Mouse (Mus musculus): Measurements from ENCODE around the gene Cisd1. TPM values are rescaled to one million over a fixed set of nuclear protein-coding genes. Genes with fewer than 3 reads are reported as not detected.

Cisd1 gene
- polyA plus RNA-seq, 1 experiment from 2014 or later, result 88.0 TPM

DNA sequence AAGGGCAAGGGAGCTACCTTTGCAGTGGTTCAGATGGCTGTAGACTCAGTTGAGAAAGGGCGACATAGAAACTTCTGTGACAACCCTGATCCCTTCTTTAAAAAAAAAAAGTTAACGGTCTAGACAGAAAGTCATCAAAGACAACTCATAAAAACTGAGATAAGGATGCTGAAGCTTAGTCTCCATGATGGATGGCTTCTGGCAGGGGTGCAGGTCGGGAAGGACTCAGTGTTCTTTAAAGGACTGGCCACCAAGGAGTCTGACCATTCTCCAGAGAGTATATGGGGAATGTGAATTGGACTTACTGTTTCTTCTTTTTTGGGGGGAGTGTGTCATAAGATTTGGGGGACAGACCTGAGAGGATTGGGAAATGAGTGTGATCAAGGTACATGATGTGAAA, 30.2 kb downstream of the Cisd1 start:
- Histone ChIP-seq H3K4me1 (no peaks in the 10 kb centered on the region), H3K27me3 (no peaks in the 10 kb centered on the region), H3K9ac (no peak overlapping the region), H3K4me2 (replicated peaks) (no peak overlapping the region), H3K36me3 (no peaks in the 10 kb centered on the region), H3K9me3 (no peaks in the 10 kb centered on the region), H3K27ac (no peak overlapping the region), H3K4me3 (no peak overlapping the region)
- WGBS, result 58% methylated on average over 3 of the region's 3 CpGs
- no peak for ATAC-seq (ENCODE audit: low FRiP score, low read depth)

DNA sequence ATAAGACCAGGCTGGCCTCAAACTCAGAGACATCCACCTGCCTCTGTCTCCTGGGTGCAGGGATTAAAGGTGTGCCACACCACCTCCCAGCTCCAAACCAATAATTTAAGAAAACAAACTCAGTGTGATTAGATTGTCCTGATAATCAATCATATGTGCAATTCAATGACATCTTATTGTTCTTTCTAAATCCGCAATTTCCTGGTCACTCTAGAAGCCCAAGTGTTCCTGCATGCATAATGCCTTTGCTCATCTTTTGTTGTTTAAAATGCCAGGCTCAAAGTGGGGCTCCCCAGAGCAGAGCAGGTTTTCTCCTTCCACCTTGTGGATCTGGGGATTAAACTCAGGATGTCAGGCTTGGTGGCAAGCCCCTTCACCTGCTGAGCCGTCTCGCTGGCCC, 34.5 kb downstream of the Cisd1 start:
- no peak for ATAC-seq (ENCODE audit: low FRiP score, low read depth)

DNA sequence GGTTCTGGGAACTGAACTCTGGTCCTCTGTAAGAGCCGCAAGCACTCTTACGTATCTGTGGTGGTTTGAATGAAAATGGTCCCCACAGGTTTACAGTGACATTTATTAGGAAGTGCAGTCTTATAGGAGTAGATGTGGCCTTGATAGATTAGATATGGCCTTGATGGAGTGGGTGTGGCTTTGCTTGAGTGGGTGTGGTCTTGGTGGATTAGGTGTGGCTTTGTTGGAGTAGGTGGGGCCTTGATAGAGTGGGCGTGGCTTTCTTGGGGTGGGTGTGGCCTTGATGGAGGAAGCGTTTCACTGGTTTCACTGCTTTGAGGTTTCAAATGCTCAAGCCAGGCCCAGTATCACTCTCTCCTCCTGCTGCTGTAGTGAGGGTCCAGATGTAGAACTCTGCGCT, 36.6 kb downstream of the Cisd1 start:
- Histone ChIP-seq H3K4me2 (replicated peaks) (no peak overlapping the region), H3K9ac (no peak overlapping the region), H3K36me3 (no peaks in the 10 kb centered on the region), H3K4me1 (no peaks in the 10 kb centered on the region; the same call in 1 of the 2 replicates), H3K9me3 (no peaks in the 10 kb centered on the region), H3K4me3 (no peak overlapping the region), H3K27me3 (no peaks in the 10 kb centered on the region), H3K27ac (no peak overlapping the region)
- no peak; the same call in 1 of the 2 replicates for ATAC-seq (ENCODE audit: low FRiP score, low read depth)
- 90% methylated on average over 5 of the region's 5 CpGs for WGBS

More for the DNA sequence above, 34.5 kb downstream of the Cisd1 start:
- Histone ChIP-seq H3K4me3 (no peak overlapping the region), H3K4me1 (no peaks in the 10 kb centered on the region; the same call in 1 of the 2 replicates), H3K36me3 (no peaks in the 10 kb centered on the region), H3K27ac (no peak overlapping the region), H3K27me3 (no peaks in the 10 kb centered on the region), H3K4me2 (replicated peaks) (no peak overlapping the region), H3K9ac (no peak overlapping the region), H3K9me3 (no peaks in the 10 kb centered on the region)
- 80% methylated on average over 3 of the region's 3 CpGs for WGBS

DNA sequence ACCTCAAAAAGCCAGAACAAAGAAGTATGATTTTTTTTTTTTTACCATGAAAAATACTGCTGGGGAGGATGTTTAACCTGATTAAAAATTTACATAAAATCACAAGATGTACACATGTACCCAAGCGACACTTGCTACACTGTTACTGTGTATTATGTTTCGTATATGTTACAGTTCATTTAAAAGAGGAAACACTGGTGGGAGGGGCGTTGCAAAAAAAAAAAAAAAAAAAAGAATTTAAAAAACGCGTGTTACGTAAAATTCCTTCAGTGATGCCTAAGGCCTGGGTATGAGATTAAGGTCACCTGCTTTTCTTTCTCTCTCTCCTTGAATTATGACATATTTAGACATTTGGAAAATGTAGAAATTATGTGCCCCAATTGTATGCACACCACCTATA, 38.0 kb downstream of the Cisd1 start:
- H3K4me2 ChIP-seq (replicated peaks), result no peak overlapping the region
- no peak overlapping the region for H3K9ac ChIP-seq
- H3K4me1 ChIP-seq, result no peaks in the 10 kb centered on the region; the same call in 1 of the 2 replicates
- H3K36me3 ChIP-seq, result no peaks in the 10 kb centered on the region
- WGBS, result 64% methylated on average over 6 of the region's 6 CpGs
- ATAC-seq (ENCODE audit: low FRiP score, low read depth), result no peak
- no peaks in the 10 kb centered on the region for H3K27me3 ChIP-seq
- H3K27ac ChIP-seq, result no peak overlapping the region
- no peaks in the 10 kb centered on the region for H3K9me3 ChIP-seq
- no peak overlapping the region for H3K4me3 ChIP-seq

DNA sequence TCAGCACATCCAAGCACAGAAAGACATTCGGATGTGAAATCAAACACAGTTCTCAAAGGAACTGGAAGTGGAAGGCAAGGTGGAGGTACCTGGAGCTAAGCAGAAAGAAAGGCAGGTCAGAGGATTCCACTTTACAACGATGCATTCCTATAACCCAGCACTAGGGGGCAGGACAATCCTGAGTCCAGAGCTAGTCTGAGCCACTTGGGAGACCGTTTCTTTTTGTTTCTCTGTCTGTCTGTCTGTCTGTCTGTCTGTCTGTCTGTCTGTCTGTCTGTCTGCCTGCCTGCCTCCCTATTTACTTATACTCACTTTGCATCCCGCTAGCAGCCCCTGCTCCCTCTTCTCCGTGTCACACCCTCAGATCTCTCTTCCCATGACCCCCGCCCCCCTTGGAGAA, 38.6 kb downstream of the Cisd1 start:
- no peak overlapping the region for H3K9ac ChIP-seq
- ATAC-seq (ENCODE audit: low FRiP score, low read depth), result no peak
- no peak overlapping the region for H3K4me3 ChIP-seq
- H3K4me1 ChIP-seq, result no peaks in the 10 kb centered on the region; the same call in 1 of the 2 replicates
- 21% methylated on average over 6 of the region's 6 CpGs for WGBS
- no peaks in the 10 kb centered on the region for H3K9me3 ChIP-seq
- peak overlapping the region; percentile 49 for H3K4me2 ChIP-seq (replicated peaks)
- H3K27me3 ChIP-seq, result no peaks in the 10 kb centered on the region
- H3K36me3 ChIP-seq, result no peaks in the 10 kb centered on the region
- no peak overlapping the region for H3K27ac ChIP-seq

DNA sequence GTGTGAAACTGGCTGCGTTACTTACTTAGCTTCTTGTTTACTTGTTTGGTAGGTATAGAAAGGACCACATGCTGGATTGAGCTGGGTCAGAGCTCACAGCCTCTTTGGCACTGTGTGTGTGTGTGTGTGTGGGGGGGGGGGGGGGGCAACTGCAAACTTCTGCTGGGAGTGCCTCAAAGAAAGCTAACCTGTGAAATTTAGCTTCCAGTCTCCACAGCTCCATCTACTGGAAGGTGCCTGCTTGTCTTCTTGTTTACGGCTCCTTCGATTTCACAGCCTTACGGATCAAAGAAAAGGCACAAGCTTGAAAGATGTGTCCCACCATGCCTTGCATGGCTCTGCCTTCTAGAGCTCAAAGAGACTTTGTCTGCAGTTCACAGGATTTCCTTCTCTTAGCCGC, 42.3 kb downstream of the Cisd1 start:
- no peaks in the 10 kb centered on the region; the same call in 1 of the 2 replicates for H3K4me1 ChIP-seq

DNA sequence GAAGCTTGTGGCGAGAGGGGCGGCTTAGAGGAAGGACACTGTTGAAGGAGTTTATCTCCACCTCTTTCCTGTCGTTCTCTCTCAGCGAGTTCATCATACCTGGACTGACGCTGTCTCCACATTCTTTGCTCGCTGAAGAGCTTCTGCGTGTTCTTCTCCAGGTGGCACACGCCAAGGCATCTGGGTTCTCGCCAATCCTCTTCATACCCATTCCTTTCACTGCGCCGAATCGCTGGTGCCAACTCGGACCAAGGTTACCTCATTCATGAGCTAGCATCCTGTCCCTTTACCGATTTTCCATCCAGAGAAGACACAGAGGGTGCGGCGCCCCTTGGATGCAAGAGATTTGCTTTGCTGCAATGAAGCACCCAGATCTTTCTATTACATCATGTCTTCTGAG, 44.6 kb downstream of the Cisd1 start:
- no peaks in the 10 kb centered on the region for H3K4me1 ChIP-seq
- H3K4me3 ChIP-seq, result no peak overlapping the region
- no peak overlapping the region for H3K4me2 ChIP-seq (replicated peaks)
- H3K9ac ChIP-seq, result no peak overlapping the region
- H3K27ac ChIP-seq, result no peak overlapping the region
- no peaks in the 10 kb centered on the region for H3K36me3 ChIP-seq
- ATAC-seq (ENCODE audit: low FRiP score, low read depth), result no peak
- no peaks in the 10 kb centered on the region for H3K9me3 ChIP-seq
- H3K27me3 ChIP-seq, result 0 out of 2 replicates have a peak, but pooled peaks cover 4% of the 10 kb centered on the region
- 70% methylated on average over 16 of the region's 16 CpGs for WGBS

More for the DNA sequence above, 42.3 kb downstream of the Cisd1 start:
- H3K9ac ChIP-seq, result no peak overlapping the region
- H3K36me3 ChIP-seq, result no peaks in the 10 kb centered on the region
- no peaks in the 10 kb centered on the region for H3K9me3 ChIP-seq
- WGBS, result 15% methylated on average over 5 of the region's 5 CpGs
- H3K27ac ChIP-seq, result no peak overlapping the region
- H3K4me3 ChIP-seq, result no peak overlapping the region
- ATAC-seq (ENCODE audit: low FRiP score, low read depth), result no peak
- H3K4me2 ChIP-seq (replicated peaks), result no peak overlapping the region; the same call in 1 of the 2 replicates
- 0 out of 2 replicates have a peak, but pooled peaks cover 4% of the 10 kb centered on the region for H3K27me3 ChIP-seq

DNA sequence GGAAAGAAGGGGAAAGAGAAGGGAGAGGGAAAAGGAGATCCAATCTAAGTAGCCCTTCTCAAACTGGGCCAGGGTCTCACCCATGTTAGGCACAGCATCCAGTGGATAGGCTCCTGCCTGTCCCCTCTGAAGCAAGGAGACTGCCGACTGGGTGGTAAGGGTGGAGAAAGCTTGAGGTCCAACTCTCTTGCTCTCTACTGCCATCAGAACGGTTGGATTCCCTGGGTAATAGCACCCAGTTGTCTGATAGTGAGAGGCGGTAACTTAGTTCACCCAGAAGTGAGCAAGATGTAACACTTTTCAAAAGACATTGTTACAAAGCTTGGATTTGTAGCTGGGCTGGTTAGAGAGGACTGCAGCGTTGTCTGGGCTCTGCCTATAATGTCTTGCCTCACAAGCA, 51.5 kb downstream of the Cisd1 start:
- Histone ChIP-seq H3K36me3 (no peaks in the 10 kb centered on the region), H3K4me1 (peaks cover 11% of the 10 kb centered on the region), H3K9me3 (no peaks in the 10 kb centered on the region), H3K27ac (no peak overlapping the region), H3K27me3 (no peaks in the 10 kb centered on the region), H3K9ac (no peak overlapping the region), H3K4me3 (no peak overlapping the region), H3K4me2 (replicated peaks) (no peak overlapping the region)
- 54% methylated on average over 4 of the region's 4 CpGs for WGBS
- ATAC-seq (ENCODE audit: low FRiP score, low read depth), result no peak

DNA sequence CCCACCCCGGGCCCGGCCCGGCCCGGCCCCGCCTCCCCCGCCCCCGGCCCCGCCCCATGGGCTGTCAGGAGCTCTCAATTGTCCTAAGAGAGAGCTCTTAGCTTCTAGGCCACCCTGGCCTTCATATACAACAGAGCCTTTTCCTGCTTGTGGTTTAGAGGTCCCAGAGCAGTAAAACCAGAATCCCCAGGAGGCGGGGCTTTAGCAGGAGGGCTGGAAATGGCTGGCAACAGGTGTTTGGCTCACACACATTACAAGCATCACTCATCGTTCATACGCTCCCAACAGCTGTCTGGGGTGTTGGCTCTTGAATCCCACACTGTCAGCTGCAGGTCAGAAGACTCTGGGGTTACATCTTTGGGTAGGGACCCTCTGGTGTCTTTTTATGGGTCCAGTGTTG, 52.5 kb downstream of the Cisd1 start:
- Histone ChIP-seq H3K27me3 (no peaks in the 10 kb centered on the region; the same call in 1 of the 2 replicates), H3K27ac (no peak overlapping the region), H3K9me3 (no peaks in the 10 kb centered on the region), H3K9ac (no peak overlapping the region), H3K4me1 (peaks cover 11% of the 10 kb centered on the region), H3K4me2 (replicated peaks) (peak overlapping the region; percentile 43), H3K4me3 (no peak overlapping the region; the same call in 1 of the 2 replicates), H3K36me3 (no peaks in the 10 kb centered on the region)
- peak; percentile 85 for ATAC-seq (ENCODE audit: low FRiP score, low read depth)
- 6% methylated on average over 8 of the region's 11 CpGs for WGBS

DNA sequence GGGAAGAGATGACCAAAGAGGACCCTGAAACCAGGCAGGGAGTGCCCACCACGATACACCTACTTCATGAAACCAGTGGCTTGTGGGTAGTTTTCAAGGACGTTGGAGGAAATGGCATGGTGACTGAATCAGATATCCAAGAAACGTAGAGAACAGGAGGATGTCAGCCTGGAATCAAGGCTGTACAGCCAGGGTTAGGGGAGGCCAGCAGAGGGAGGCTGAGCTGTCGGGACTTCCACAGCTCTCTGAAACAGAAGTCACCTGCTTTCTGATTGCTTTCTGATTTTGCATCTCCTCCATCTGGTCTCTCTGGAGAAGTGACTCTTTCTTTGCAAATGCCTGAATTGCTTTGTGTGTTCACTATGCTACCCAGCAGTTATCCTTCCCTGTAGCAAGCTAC, 53.0 kb downstream of the Cisd1 start:
- peak; percentile 45 for ATAC-seq (ENCODE audit: low FRiP score, low read depth)
- H3K9me3 ChIP-seq, result no peaks in the 10 kb centered on the region
- no peaks in the 10 kb centered on the region for H3K36me3 ChIP-seq
- no peaks in the 10 kb centered on the region; the same call in 1 of the 2 replicates for H3K27me3 ChIP-seq
- H3K4me1 ChIP-seq, result peaks cover 11% of the 10 kb centered on the region
- H3K9ac ChIP-seq, result no peak overlapping the region
- no peak overlapping the region for H3K27ac ChIP-seq
- H3K4me3 ChIP-seq, result no peak overlapping the region; the same call in 1 of the 2 replicates
- 14% methylated on average over 4 of the region's 4 CpGs for WGBS
- peak overlapping the region; percentile 43 for H3K4me2 ChIP-seq (replicated peaks)

DNA sequence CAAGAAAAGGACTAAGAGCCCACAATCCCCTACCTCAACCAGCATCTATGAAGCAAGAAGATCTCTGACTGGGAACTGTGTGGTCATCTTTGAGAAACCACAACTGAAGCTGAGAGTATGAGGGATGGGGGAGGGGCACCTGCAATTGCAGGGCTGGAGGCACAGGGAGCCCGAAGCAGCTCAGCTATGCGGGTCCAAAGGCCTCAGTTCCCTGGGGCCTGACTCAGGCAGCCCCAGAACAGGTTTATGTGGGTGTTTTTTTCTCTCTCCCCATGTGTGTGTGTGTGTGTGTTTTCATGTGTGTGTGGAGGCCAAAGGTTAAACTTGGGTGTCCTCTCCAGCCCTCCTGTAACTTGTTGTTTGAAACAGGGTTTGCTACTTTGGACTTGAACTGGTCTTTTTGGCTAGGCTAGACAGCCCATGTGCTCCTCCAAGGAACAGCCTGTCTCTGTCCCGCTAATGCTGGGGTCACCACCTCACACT, 53.5 kb downstream of the Cisd1 start:
- peaks cover 1% of the 10 kb centered on the region; the same call in 1 of the 2 replicates for H3K27me3 ChIP-seq
- H3K4me1 ChIP-seq, result peaks cover 11% of the 10 kb centered on the region
- no peak overlapping the region for H3K9ac ChIP-seq
- H3K27ac ChIP-seq, result no peak overlapping the region
- no peak overlapping the region for H3K4me2 ChIP-seq (replicated peaks)
- ATAC-seq (ENCODE audit: low FRiP score, low read depth), result no peak
- H3K4me3 ChIP-seq, result no peak overlapping the region
- 20% methylated on average over 3 of the region's 3 CpGs for WGBS
- H3K36me3 ChIP-seq, result no peaks in the 10 kb centered on the region
- H3K9me3 ChIP-seq, result no peaks in the 10 kb centered on the region

DNA sequence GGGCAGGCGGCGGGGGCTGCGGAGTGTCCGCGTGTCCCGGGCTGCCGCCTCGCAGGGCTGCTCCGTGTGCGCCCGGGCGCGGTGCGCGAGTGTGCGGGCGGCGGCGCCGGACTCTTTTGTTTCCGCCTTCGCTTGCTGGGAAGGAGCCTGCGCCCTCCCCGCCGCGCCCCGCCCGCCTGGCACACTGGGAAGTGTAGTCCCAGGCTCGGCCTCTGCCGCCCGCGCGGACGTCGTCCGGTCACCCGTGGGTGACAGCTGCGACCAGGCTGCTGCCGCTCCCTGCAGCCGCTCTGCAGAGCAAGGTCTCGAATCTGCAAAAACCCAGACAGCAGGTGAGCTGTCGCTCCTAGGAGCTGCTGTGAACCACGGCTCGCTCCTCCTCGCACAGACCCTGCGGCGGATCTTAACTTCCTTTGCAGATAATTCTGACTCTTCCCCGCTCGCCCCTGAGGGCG, 59.6 kb downstream of the Cisd1 start, which contains the start of gene Ube2d1:
Ube2d1 (minus strand) TSS at position 137 of the 455 bp plus-strand sequence.
- Histone ChIP-seq H3K27ac (peak within 1 kb of the TSS; percentile 58; the same call in 1 of the 2 replicates), H3K27me3 (peaks cover 6% of the 10 kb centered on the region; the same call in 1 of the 2 replicates), H3K4me2 (replicated peaks) (peak within 1 kb of the TSS; percentile 74), H3K9ac (peak within 1 kb of the TSS; percentile 94), H3K9me3 (no peaks in the 10 kb centered on the region), H3K4me3 (peak within 1 kb of the TSS; percentile 93), H3K4me1 (peaks cover 27% of the 10 kb centered on the region), H3K36me3 (no peaks in the 10 kb centered on the region)
- WGBS, result under 1% methylated on average over 50 of the region's 50 CpGs
- peak; percentile 95 for ATAC-seq (ENCODE audit: low FRiP score, low read depth)

Data from limb, embryonic 13.5 days (tissue).